Mouse (Mus musculus) limb, embryonic 13.5 days (tissue): Measurements from ENCODE around the gene Uck1. TPM values are rescaled to one million over a fixed set of nuclear protein-coding genes. Genes with fewer than 3 reads are reported as not detected.

ENCODE experiments used
- ATAC-seq: fragments of 200-750 bp; cut with Nextera tagmentation; 2 replicates; pipeline ENCODE4 v1.8.0; 2017; ENCODE audit warnings: low read depth, moderate number of reproducible peaks, moderate TSS enrichment; ENCODE audit not compliant: low FRiP score
- H3K27ac ChIP-seq: fragments of 300-500 bp; sonication (generic); 2 replicates; pipeline ENCODE4 v1.5.1; 2015; ENCODE audit warnings: inconsistent platforms, mild to moderate bottlenecking, moderate library complexity
- H3K27me3 ChIP-seq: fragments of 300-500 bp; sonication (generic); 2 replicates; pipeline ENCODE4 v1.6.1; 2015; ENCODE audit warnings: mild to moderate bottlenecking, inconsistent platforms
- H3K36me3 ChIP-seq: fragments of 300-500 bp; sonication (generic); 2 replicates; pipeline ENCODE4 v1.6.1; 2015; ENCODE audit warnings: inconsistent platforms, mild to moderate bottlenecking, moderate library complexity
- H3K4me1 ChIP-seq: fragments of 300-500 bp; sonication (generic); 2 replicates; pipeline ENCODE4 v1.6.1; 2015; ENCODE audit warnings: inconsistent platforms
- H3K4me2 ChIP-seq: fragments of 300-500 bp; sonication (generic); replicated peaks from 2 replicates; pipeline ENCODE4 v1.6.1; 2015; ENCODE audit warnings: inconsistent platforms, mild to moderate bottlenecking, moderate library complexity
- H3K4me3 ChIP-seq: fragments of 300-500 bp; sonication (generic); 2 replicates; pipeline ENCODE4 v1.5.1; 2015; ENCODE audit warnings: moderate library complexity, mild to moderate bottlenecking, inconsistent platforms
- H3K9ac ChIP-seq: fragments of 300-500 bp; sonication (generic); 2 replicates; pipeline ENCODE4 v1.6.1; 2015; ENCODE audit warnings: mild to moderate bottlenecking, inconsistent platforms
- H3K9me3 ChIP-seq: fragments of 300-500 bp; sonication (generic); 2 replicates; pipeline ENCODE4 v1.6.1; 2016; ENCODE audit warnings: inconsistent platforms
- WGBS: fragments of 180-500 bp; shearing (Covaris S2); methylation state at CpG from one replicate; pipeline ENCODE4 v1.1.7; 2015; 5-methylcytosine and 5-hydroxymethylcytosine counted together
- polyA plus RNA-seq: library from polyadenylated mRNA; unstranded; fragments of >200 nt; fragmentation: Nextera tagmentation; extraction: Ambion mirVana; gene quantifications from 2 replicates; pipeline ENCODE4 v1.2.1, GENCODE M21; 2015

Gene Uck1
- polyA plus RNA-seq, 1 experiment from 2014 or later, result 69.7 TPM

GRCm38 (mm10) chr2:32213000-32213399, 47.0 kb downstream of the Uck1 start:
- ATAC-seq, result no peak
- H3K4me2 ChIP-seq, result no peak overlapping the region
- no peaks in the 10 kb centered on the region for H3K9me3 ChIP-seq
- no peak overlapping the region for H3K27ac ChIP-seq
- peaks cover 100% of the 10 kb centered on the region for H3K36me3 ChIP-seq
- no peaks in the 10 kb centered on the region for H3K4me1 ChIP-seq
- H3K4me3 ChIP-seq, result no peak overlapping the region
- H3K27me3 ChIP-seq, result no peaks in the 10 kb centered on the region
- 79% methylated on average over 10 of the region's 10 CpGs for WGBS
- no peak overlapping the region for H3K9ac ChIP-seq

- Histone ChIP-seq H3K27ac (no peak overlapping the region), H3K4me2 (no peak overlapping the region), H3K4me1 (no peaks in the 10 kb centered on the region), H3K36me3 (peaks cover 100% of the 10 kb centered on the region), H3K4me3 (no peak overlapping the region), H3K9me3 (no peaks in the 10 kb centered on the region), H3K27me3 (no peaks in the 10 kb centered on the region), H3K9ac (no peak overlapping the region)
- no peak for ATAC-seq
- 93% methylated on average over 8 of the region's 8 CpGs for WGBS
Observed at GRCm38 (mm10) chr2:32211689-32212088, 48.3 kb downstream of the Uck1 start.

- no peak overlapping the region for H3K9ac ChIP-seq
- no peak overlapping the region for H3K27ac ChIP-seq
- ATAC-seq, result no peak
- no peaks in the 10 kb centered on the region for H3K9me3 ChIP-seq
- H3K4me2 ChIP-seq, result no peak overlapping the region
- no peaks in the 10 kb centered on the region for H3K27me3 ChIP-seq
- H3K4me1 ChIP-seq, result no peaks in the 10 kb centered on the region
- no peak overlapping the region for H3K4me3 ChIP-seq
- peaks cover 100% of the 10 kb centered on the region for H3K36me3 ChIP-seq
- WGBS, result 93% methylated on average over 1 of the region's 1 CpGs
Observed at GRCm38 (mm10) chr2:32207682-32208081, 52.3 kb downstream of the Uck1 start.

Other genes with a start within 250 kb of the Uck1 start
- gene Fam78a, start 175.3 kb downstream of the Uck1 start, polyA plus RNA-seq, result 4.5 and 5.4 TPM in 2 replicates
- 7.3 and 8.3 TPM in 2 replicates for gene Plpp7, start 164.6 kb downstream of the Uck1 start, polyA plus RNA-seq
- gene Prrc2b, start 109.1 kb downstream of the Uck1 start, polyA plus RNA-seq, result 49.0 and 52.7 TPM in 2 replicates
- gene Pomt1, start 23.6 kb downstream of the Uck1 start, polyA plus RNA-seq, result 27.3 and 28.0 TPM in 2 replicates
- 27.1 and 28.2 TPM in 2 replicates for gene Golga2, start 27.2 kb upstream of the Uck1 start, polyA plus RNA-seq
- gene Swi5, start 27.9 kb upstream of the Uck1 start, polyA plus RNA-seq, result 451 and 463 TPM in 2 replicates
- gene Ciz1, start 92.2 kb upstream of the Uck1 start, polyA plus RNA-seq, result 49.8 and 54.9 TPM in 2 replicates
- gene Dnm1, start 93.2 kb upstream of the Uck1 start, polyA plus RNA-seq, result 32.4 and 32.5 TPM in 2 replicates
- 45.8 and 48.7 TPM in 2 replicates for gene 1110008P14Rik, start 121.8 kb upstream of the Uck1 start, polyA plus RNA-seq
- gene Lcn2, start 128.1 kb upstream of the Uck1 start, polyA plus RNA-seq, result 0.27 and 0.36 TPM in 2 replicates
- gene Ptges2, start 135.7 kb upstream of the Uck1 start, polyA plus RNA-seq, result 29.8 and 30.1 TPM in 2 replicates
- 5.7 and 5.9 TPM in 2 replicates for gene Naif1, start 190.3 kb upstream of the Uck1 start, polyA plus RNA-seq
- 22.8 and 22.9 TPM in 2 replicates for gene Slc25a25, start 191.3 kb upstream of the Uck1 start, polyA plus RNA-seq